Mouse (Mus musculus) small intestine, adult 2 months (tissue): ENCODE data around the gene Gpld1.

Experiments
- CTCF ChIP-seq: fragments of 200-500 bp; IDR thresholded peaks from 2 replicates; pipeline ENCODE4 v1.5.1; 2012; ENCODE audit warnings: low read depth, mild to moderate bottlenecking, control low read depth, inconsistent platforms, low read length, moderate library complexity, mixed read lengths; ENCODE audit not compliant: insufficient replicate concordance, insufficient read length; ENCODE audit errors: extremely low read depth
- POLR2A ChIP-seq: fragments of 200-500 bp; IDR thresholded peaks from 2 replicates; pipeline ENCODE4 v1.6.1; 2012; ENCODE audit warnings: low read depth, mild to moderate bottlenecking, control low read depth, inconsistent platforms, low read length, moderate library complexity

DNA sequence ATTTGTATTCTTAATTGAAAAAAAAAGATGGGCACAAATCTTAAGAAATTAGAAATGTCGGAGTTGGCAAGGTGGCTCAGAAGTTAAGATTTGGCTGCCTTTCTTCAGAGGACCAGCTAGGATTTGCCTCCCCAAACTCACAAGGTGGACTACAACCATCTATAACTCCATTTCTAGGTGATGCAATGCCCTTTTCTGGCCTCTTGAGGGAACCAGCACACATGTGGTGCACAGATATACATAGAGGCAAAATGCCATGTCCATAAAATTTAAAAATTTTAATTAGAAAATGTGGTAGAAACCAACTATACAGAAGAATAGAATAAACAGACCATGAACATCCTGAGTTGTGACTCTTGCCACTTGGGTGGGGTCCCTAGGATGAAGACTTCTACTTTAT lies 33.8 kb upstream of the Gpld1 start:
- TF ChIP-seq POLR2A (no peak), CTCF (no peak)
